Mouse (Mus musculus) skeletal muscle tissue, postnatal 0 days (tissue): ENCODE data around the gene Olfr1241. TPM values are rescaled to one million over a fixed set of nuclear protein-coding genes. Genes with fewer than 3 reads are reported as not detected.

Experiments used
- polyA plus RNA-seq: library from polyadenylated mRNA; unstranded; fragments of >200 nt; fragmentation: Nextera tagmentation; extraction: Ambion mirVana; gene quantifications from 2 replicates; pipeline ENCODE4 v1.2.1, GENCODE M21; 2015

Olfr1241 gene
- not detected in 2 replicates for polyA plus RNA-seq

GRCm38 (mm10) chr2:89487026-89487425 is at the start of gene Olfr1241:
Gene Olfr1241, minus strand, starts transcription at chr2:89487126.

GRCm38 (mm10) chr2:89531387-89531786 is 44.5 kb upstream of the Olfr1241 start, which contains the start of gene Olfr1243:
Gene Olfr1243, minus strand, starts transcription at chr2:89531487.

GRCm38 (mm10) chr2:89498235-89498634 is 11.3 kb upstream of the Olfr1241 start, which contains the start of gene Olfr1242:
Gene Olfr1242, minus strand, starts transcription at chr2:89498335.

GRCm38 (mm10) chr2:89442900-89443299 is 44.0 kb downstream of the Olfr1241 start, which contains the start of gene Olfr1240:
Gene Olfr1240, minus strand, starts transcription at chr2:89443000.

Other genes with a start within 250 kb of the Olfr1241 start
- gene Olfr1228, start 233.1 kb downstream of the Olfr1241 start, polyA plus RNA-seq: not detected in 2 replicates
- gene Olfr1229, start 199.1 kb downstream of the Olfr1241 start, polyA plus RNA-seq: not detected in 2 replicates
- not detected in 2 replicates for gene Olfr1230, start 189.9 kb downstream of the Olfr1241 start, polyA plus RNA-seq
- gene Olfr1231, start 180.1 kb downstream of the Olfr1241 start, polyA plus RNA-seq: not detected in 2 replicates
- gene Olfr1232, start 157.5 kb downstream of the Olfr1241 start, polyA plus RNA-seq: not detected in 2 replicates
- gene Olfr1233, start 144.7 kb downstream of the Olfr1241 start, polyA plus RNA-seq: not detected in 2 replicates
- not detected in 2 replicates for gene Olfr1234, start 122.3 kb downstream of the Olfr1241 start, polyA plus RNA-seq
- gene Olfr1238, start 77.5 kb downstream of the Olfr1241 start, polyA plus RNA-seq: not detected in 2 replicates
- not detected in 2 replicates for gene Olfr1239, start 66.7 kb downstream of the Olfr1241 start, polyA plus RNA-seq
- not detected in 2 replicates for gene Olfr1240, start 44.1 kb downstream of the Olfr1241 start, polyA plus RNA-seq
- not detected in 2 replicates for gene Olfr1242, start 11.2 kb upstream of the Olfr1241 start, polyA plus RNA-seq
- not detected in 2 replicates for gene Olfr1243, start 44.4 kb upstream of the Olfr1241 start, polyA plus RNA-seq
- gene Olfr1245, start 91.3 kb upstream of the Olfr1241 start, polyA plus RNA-seq: not detected in 2 replicates
- gene Olfr1246, start 106.0 kb upstream of the Olfr1241 start, polyA plus RNA-seq: not detected in 2 replicates
- not detected in 2 replicates for gene Olfr1247, start 127.0 kb upstream of the Olfr1241 start, polyA plus RNA-seq
- gene Olfr1248, start 131.1 kb upstream of the Olfr1241 start, polyA plus RNA-seq: not detected in 2 replicates
- gene Olfr1249, start 147.9 kb upstream of the Olfr1241 start, polyA plus RNA-seq: not detected in 2 replicates
- gene Olfr1250, start 174.3 kb upstream of the Olfr1241 start, polyA plus RNA-seq: not detected in 2 replicates
- gene Olfr1251, start 184.8 kb upstream of the Olfr1241 start, polyA plus RNA-seq: not detected in 2 replicates
- gene Olfr1252, start 237.9 kb upstream of the Olfr1241 start, polyA plus RNA-seq: not detected in 2 replicates